Mouse (Mus musculus) forebrain, embryonic 14.5 days (tissue): ENCODE data around the gene Itgb1bp1. TPM values are rescaled to one million over a fixed set of nuclear protein-coding genes. Genes with fewer than 3 reads are reported as not detected.
A peak's percentile ranks its signal among the peaks of the same experiment; 100 is the strongest.

Experiments used
- ATAC-seq: fragments of 200-750 bp; cut with Nextera tagmentation; 2 replicates; pipeline ENCODE4 v1.8.0; 2017; ENCODE audit warnings: mild to moderate bottlenecking, moderate library complexity
- DNase-seq: peaks from one replicate; pipeline ENCODE4 v3.0.0-alpha.2; 2015; ENCODE audit warnings: low spot score
- H3K27ac ChIP-seq: fragments of 300-500 bp; sonication (generic); 2 replicates; pipeline ENCODE4 v1.5.1; 2014; ENCODE audit warnings: low read depth, mild to moderate bottlenecking, control low read depth, low read length, moderate library complexity
- H3K27me3 ChIP-seq: fragments of 300-500 bp; sonication (generic); replicated peaks from 2 replicates; pipeline ENCODE4 v1.6.1; 2014; ENCODE audit warnings: low read length, control low read depth, mixed read lengths; ENCODE audit not compliant: control insufficient read depth, insufficient read depth
- H3K36me3 ChIP-seq: fragments of 300-500 bp; sonication (generic); 2 replicates; pipeline ENCODE4 v1.6.1; 2014; ENCODE audit warnings: low read length, control low read depth; ENCODE audit not compliant: control insufficient read depth, insufficient read depth
- H3K4me1 ChIP-seq: fragments of 300-500 bp; sonication (generic); 2 replicates; pipeline ENCODE4 v1.6.1; 2014; ENCODE audit warnings: antibody characterized with exemption, low read length, control low read depth; ENCODE audit not compliant: control insufficient read depth, insufficient read depth
- H3K4me2 ChIP-seq: fragments of 300-500 bp; sonication (generic); 2 replicates; pipeline ENCODE4 v1.6.1; 2014; ENCODE audit warnings: mild to moderate bottlenecking, control low read depth, low read length
- H3K4me3 ChIP-seq: fragments of 300-500 bp; sonication (generic); 2 replicates; pipeline ENCODE4 v1.5.1; 2014; ENCODE audit warnings: low read depth, low read length, control low read depth
- H3K9ac ChIP-seq: fragments of 300-500 bp; sonication (generic); 2 replicates; pipeline ENCODE4 v1.6.1; 2014; ENCODE audit warnings: mild to moderate bottlenecking, low read length, control low read depth, moderate library complexity
- H3K9me3 ChIP-seq: fragments of 300-500 bp; sonication (generic); replicated peaks from 2 replicates; pipeline ENCODE4 v1.6.1; 2016; ENCODE audit warnings: low read length, control low read depth, mixed read lengths; ENCODE audit not compliant: control insufficient read depth
- WGBS: fragments of 180-500 bp; shearing (Covaris S2); extraction: QIAGEN DNeasy Blood & Tissue Kit; methylation state at CpG from one replicate; pipeline ENCODE4 v1.1.7; 2014; 5-methylcytosine and 5-hydroxymethylcytosine counted together
- polyA plus RNA-seq: library from polyadenylated mRNA; unstranded; fragments of >200 nt; fragmentation: Nextera tagmentation; extraction: Ambion mirVana; gene quantifications from 2 replicates; pipeline ENCODE4 v1.2.1, GENCODE M21; 2014

Gene Itgb1bp1
- polyA plus RNA-seq, 1 experiment from 2014 or later: 48.2 TPM

DNA sequence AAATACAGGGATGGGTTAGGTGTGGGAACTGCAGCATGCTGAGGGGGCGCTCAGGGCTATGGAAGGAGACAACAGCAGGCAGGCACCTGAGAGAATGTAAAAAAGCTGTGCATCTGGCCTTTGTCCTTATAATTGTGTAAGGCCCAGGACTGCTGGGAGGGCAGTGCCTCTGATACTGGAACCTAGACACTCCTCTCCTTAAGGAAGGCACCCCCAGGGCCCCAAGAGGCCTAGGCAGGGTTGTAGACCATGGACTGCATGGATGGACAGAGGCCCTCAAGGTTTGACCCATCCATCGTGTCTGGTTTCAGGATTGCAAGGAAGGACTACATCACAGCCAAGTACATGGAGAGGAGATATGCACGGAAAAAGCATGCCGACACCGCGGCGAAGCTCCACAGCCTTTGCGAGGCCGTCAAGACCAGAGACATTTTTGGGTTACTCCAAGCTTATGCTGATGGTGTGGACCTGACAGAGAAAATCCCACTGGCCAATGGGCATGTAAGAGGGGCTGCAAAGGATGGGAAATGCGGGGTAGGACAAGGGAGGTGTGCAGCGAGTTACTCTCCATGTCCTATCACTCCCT, 41.6 kb downstream of the Itgb1bp1 start:
- peaks cover 81% of the 10 kb centered on the region for H3K36me3 ChIP-seq

DNA sequence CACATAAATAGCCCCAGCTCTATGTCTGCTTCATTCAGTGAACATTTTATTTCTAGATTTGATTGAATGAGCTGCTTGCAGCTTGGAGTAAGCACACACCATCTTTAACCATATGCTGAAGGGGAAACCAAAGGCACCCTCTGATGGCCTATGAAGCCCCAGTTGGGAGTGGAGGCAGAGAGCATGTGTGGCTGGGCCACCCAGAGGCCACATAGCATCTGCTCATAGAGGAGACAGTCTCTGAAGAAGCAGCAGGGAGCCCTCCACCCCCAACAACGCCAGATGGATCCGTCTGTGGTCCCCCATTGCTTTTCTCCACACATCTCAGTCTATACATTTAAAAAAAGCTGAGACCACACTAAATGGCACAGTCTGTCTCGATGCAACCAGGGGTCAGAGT, 44.1 kb downstream of the Itgb1bp1 start:
- Histone ChIP-seq H3K4me1 (no peaks in the 10 kb centered on the region), H3K9ac (no peak overlapping the region), H3K4me2 (no peak overlapping the region), H3K27me3 (no peaks in the 10 kb centered on the region), H3K27ac (no peak overlapping the region), H3K9me3 (no peaks in the 10 kb centered on the region), H3K4me3 (no peak overlapping the region), H3K36me3 (peaks cover 76% of the 10 kb centered on the region)
- ATAC-seq (no peak), DNase-seq (no peak)
- WGBS: 81% methylated on average over 3 of the region's 3 CpGs

More for the DNA sequence above, 41.6 kb downstream of the Itgb1bp1 start:
- 97% methylated on average over 11 of the region's 11 CpGs for WGBS
- H3K4me1 ChIP-seq: no peaks in the 10 kb centered on the region
- no peak for DNase-seq
- H3K4me3 ChIP-seq: no peak overlapping the region
- H3K4me2 ChIP-seq: no peak overlapping the region
- H3K9me3 ChIP-seq: no peaks in the 10 kb centered on the region
- ATAC-seq: no peak
- no peak overlapping the region for H3K27ac ChIP-seq
- no peak overlapping the region for H3K9ac ChIP-seq
- H3K27me3 ChIP-seq: no peaks in the 10 kb centered on the region

DNA sequence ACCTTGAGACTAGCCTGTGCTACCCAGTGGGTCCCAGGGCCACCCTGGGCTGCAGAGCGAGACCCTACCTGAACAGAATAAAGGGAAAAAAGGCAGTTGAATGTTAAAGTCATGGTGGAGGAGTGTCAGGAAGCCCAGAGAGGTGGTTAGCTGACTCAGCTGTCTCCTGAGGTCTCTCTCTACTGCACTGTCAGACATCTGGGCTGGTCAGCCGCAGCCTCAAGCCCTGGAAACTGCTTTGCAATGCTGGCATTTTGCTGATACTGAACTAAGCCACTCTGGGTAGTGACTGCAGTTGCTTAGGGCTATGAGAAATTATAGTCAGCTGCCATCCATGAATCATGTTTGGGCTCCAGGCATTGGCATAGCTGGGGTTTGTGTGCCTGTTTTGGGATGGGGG, 51.5 kb downstream of the Itgb1bp1 start:
- DNase-seq: no peak
- Histone ChIP-seq H3K27ac (no peak overlapping the region), H3K4me2 (no peak overlapping the region), H3K27me3 (no peaks in the 10 kb centered on the region), H3K9me3 (no peaks in the 10 kb centered on the region), H3K9ac (no peak overlapping the region), H3K4me1 (no peaks in the 10 kb centered on the region), H3K4me3 (no peak overlapping the region), H3K36me3 (peaks cover 82% of the 10 kb centered on the region)
- 95% methylated on average over 2 of the region's 2 CpGs for WGBS
- no peak for ATAC-seq

- peaks cover 75% of the 10 kb centered on the region for H3K36me3 ChIP-seq
- DNase-seq: no peak
- 91% methylated on average over 7 of the region's 7 CpGs for WGBS
- no peak overlapping the region for H3K9ac ChIP-seq
- H3K4me3 ChIP-seq: no peak overlapping the region
- H3K27ac ChIP-seq: no peak overlapping the region
- no peaks in the 10 kb centered on the region for H3K27me3 ChIP-seq
- H3K4me2 ChIP-seq: no peak overlapping the region
- ATAC-seq: no peak
- no peaks in the 10 kb centered on the region for H3K4me1 ChIP-seq
- no peaks in the 10 kb centered on the region for H3K9me3 ChIP-seq
Measured at GRCm38 (mm10) chr12:21233727-21234126, 52.4 kb downstream of the Itgb1bp1 start.

DNA sequence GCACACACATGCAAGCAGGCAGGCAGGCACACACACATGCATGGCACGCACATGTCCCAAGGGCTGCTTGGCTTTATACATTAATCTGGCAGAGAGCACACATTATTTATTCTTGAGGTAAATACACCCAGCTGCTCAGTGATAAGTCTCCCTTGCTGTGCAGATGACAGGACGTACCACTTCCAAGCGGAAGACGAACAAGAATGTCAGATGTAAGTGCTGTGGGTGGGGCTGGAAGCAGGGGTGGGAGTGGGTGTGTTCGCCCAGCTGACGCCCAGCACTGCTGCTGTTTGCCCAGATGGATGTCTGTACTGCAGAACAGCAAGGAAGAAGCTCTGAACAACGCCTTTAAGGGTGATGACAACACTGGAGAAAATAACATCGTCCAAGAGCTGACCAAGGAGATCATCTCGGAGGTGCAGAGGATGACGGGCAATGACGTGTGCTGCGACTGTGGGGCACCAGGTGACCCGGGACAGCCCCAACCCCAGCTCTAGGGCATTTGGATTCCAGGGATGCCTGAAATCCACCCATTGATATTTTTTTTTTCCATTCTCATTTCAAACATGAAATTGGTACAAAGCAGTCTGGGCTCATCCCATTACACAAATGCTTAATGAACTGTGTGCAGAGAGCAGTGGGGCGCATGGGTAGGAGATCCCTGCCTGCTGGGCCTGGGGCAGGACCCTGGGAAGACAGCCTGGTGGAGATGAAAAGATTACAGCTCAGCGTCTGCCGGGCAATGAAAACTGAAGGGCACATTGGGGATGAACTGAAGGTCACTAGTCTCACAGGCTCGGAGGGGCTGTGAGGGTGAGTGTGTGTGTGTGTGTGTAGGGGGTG, 56.8 kb downstream of the Itgb1bp1 start:
- no peaks in the 10 kb centered on the region for H3K4me1 ChIP-seq
- H3K4me2 ChIP-seq: no peak overlapping the region
- no peak for DNase-seq
- no peaks in the 10 kb centered on the region for H3K27me3 ChIP-seq
- H3K9me3 ChIP-seq: no peaks in the 10 kb centered on the region
- H3K9ac ChIP-seq: no peak overlapping the region
- 75% methylated on average over 17 of the region's 17 CpGs for WGBS
- ATAC-seq: peak; percentile 37; the same call in 1 of the 2 replicates
- no peak overlapping the region for H3K27ac ChIP-seq
- H3K4me3 ChIP-seq: no peak overlapping the region
- peaks cover 49% of the 10 kb centered on the region; the same call in 1 of the 2 replicates for H3K36me3 ChIP-seq

DNA sequence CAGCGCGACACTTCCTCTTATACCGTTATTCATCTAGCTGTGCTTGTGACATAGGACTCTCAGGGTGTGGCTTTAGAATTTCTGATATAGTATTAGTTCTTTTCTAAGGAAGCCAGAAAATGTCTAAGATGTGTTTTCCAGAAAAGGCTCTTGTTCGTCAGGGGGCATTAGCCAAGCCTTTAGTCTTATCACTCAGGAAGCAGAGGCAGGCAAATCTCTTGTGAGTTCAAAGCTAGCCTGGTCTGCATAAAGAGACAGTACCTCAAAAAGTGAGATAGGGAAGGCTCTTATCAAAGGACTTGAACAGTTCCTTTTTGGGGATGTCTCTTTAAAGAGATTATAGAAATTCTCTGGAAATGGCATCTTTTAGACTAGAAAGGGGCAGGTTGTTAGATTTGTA, 57.4 kb downstream of the Itgb1bp1 start:
- Histone ChIP-seq H3K36me3 (peaks cover 47% of the 10 kb centered on the region; the same call in 1 of the 2 replicates), H3K4me1 (no peaks in the 10 kb centered on the region)

DNA sequence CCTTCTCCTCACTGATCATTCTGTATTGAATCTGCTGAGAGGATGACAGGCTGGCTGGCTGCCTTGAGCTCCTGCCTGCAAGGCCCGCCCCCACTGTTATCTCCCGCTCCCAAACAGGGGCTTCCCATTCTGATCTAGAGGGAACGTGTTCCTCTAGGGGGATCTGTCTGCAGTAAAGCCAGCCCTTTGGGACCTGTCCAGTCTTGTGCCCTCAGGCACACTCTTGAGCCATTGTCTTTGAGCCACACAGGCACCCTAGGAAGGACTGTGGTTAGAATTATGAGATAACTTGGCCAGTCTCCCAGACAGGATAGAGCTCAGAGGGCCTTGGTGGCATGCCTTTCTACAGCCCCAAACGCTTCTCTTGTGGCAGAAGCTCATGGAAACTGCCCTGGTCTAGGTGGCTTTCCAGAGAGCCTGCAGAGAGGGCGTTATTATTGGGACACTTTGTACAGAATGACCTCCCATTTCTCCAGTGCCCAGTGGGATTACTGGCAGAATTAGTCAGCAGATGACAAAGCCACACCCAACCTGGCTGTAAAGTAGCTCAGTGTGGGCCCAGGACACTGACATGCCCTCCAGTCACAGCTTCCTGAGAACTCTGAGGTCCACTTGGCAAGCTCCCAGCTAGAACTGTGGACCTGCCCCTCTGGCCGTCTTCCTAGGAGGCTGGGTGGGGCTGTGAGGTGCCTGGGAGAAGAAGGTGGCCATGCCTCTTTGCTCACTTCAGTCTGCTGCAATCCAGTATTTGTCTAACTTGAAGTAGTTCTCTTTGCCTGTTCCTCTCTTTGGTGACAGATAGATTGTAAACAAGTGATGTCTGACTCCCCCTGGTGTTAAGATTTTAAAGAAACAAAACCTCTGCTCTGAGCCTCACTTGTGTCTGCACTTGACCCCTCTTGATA, 58.8 kb downstream of the Itgb1bp1 start:
- DNase-seq (peak; percentile 63), ATAC-seq (peak; percentile 38; the same call in 1 of the 2 replicates)
- WGBS: 58% methylated on average over 6 of the region's 6 CpGs
- Histone ChIP-seq H3K27ac (0 out of 2 replicates have a peak overlapping the region, but pooled peaks have one; percentile 14), H3K4me3 (no peak overlapping the region), H3K36me3 (peaks cover 38% of the 10 kb centered on the region; the same call in 1 of the 2 replicates), H3K4me2 (no peak overlapping the region), H3K9me3 (no peaks in the 10 kb centered on the region), H3K9ac (no peak overlapping the region), H3K27me3 (no peaks in the 10 kb centered on the region), H3K4me1 (no peaks in the 10 kb centered on the region)

More for the DNA sequence above, 57.4 kb downstream of the Itgb1bp1 start:
- Histone ChIP-seq H3K4me2 (no peak overlapping the region), H3K9ac (no peak overlapping the region), H3K27ac (no peak overlapping the region), H3K9me3 (no peaks in the 10 kb centered on the region), H3K4me3 (no peak overlapping the region), H3K27me3 (no peaks in the 10 kb centered on the region)
- no peak for DNase-seq
- no peak for ATAC-seq
- 98% methylated on average over 4 of the region's 4 CpGs for WGBS

DNA sequence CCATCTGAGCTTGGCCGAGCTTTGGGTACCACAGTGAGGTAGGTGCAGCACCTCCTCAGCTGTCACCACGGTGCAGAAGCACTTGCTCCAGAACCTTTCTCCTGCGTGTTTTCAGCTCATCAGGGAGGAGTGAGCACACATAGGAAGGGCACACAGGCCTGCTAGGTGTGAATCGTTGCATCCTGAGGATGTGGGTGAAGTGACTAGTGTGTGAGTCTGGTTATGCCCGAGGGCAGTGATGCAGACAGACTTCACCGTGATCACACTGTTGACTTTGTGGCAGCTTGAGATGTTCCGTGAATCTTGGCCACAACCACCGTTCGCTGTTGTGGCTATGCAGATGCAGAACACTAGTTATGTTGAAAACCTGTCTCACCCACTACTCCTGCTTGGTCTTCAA, 59.8 kb downstream of the Itgb1bp1 start:
- 91% methylated on average over 9 of the region's 9 CpGs for WGBS

More for the DNA sequence above, 59.8 kb downstream of the Itgb1bp1 start:
- H3K4me3 ChIP-seq: no peak overlapping the region
- H3K9me3 ChIP-seq: no peaks in the 10 kb centered on the region
- DNase-seq: no peak
- H3K4me1 ChIP-seq: no peaks in the 10 kb centered on the region
- ATAC-seq: no peak
- H3K4me2 ChIP-seq: no peak overlapping the region
- no peak overlapping the region for H3K9ac ChIP-seq
- peaks cover 31% of the 10 kb centered on the region for H3K36me3 ChIP-seq
- no peak overlapping the region for H3K27ac ChIP-seq
- H3K27me3 ChIP-seq: no peaks in the 10 kb centered on the region
